In genomic region chr1:188728625-188729024, GRCm38 (mm10) we compare ENCODE assay signal across 18 mouse cellular contexts.
DNase-seq lines count a peak whose midpoint lies in the region; ATAC-seq and TF ChIP-seq lines count a peak whose summit lies in the region.
"Had no signal": no experiment of that assay in that cellular context is flagged by ENCODE, and none has a peak within 500 bp of the region (broad histone marks: within the 10 kb centered on the region; RNA-seq: fewer than 3 reads in every experiment).

No protein-coding gene starts in this region.

- H3K4me2 ChIP-seq in lung, embryonic 14.5 days = no peak overlapping the region
- H3K4me2 ChIP-seq in forebrain, postnatal 0 days (ENCODE audit: low read depth) = 0 out of 2 replicates have a peak overlapping the region, but pooled peaks have one; percentile 1
- H3K4me2 ChIP-seq: embryonic facial prominence, embryonic 13.5 days had no signal

- TF ChIP-seq CTCF in lung, embryonic 14.5 days (IDR thresholded peaks at IDR 0.05; ENCODE audit: low read depth) = peak; percentile 33
- no peak; the same call in 1 of the 2 replicates for TF ChIP-seq CTCF in brain, embryonic 14.5 days (IDR thresholded peaks at IDR 0.05; ENCODE audit: borderline replicate concordance, extremely low read depth, insufficient read depth, insufficient read length)
- peak; percentile 54 for TF ChIP-seq CTCF in forebrain, postnatal 0 days (IDR thresholded peaks at IDR 0.05; ENCODE audit: low read depth)

- WGBS in lung, embryonic 14.5 days = 70% methylated on average over 8 of the region's 8 CpGs
- 39% methylated on average over 8 of the region's 8 CpGs for WGBS in forebrain, postnatal 0 days

- no peak for TF ChIP-seq POLR2A in brain, embryonic 14.5 days (IDR thresholded peaks at IDR 0.05; ENCODE audit: borderline replicate concordance, extremely low read depth, insufficient read depth, insufficient read length, poor library complexity, severe bottlenecking)

- no peak for ATAC-seq in lung, embryonic 14.5 days (ENCODE audit: insufficient read depth)
- ATAC-seq in forebrain, postnatal 0 days = no peak
- ATAC-seq: intestine, postnatal 0 days; midbrain, embryonic 16.5 days had no signal

- no peaks in the 10 kb centered on the region for H3K4me1 ChIP-seq in lung, embryonic 14.5 days (ENCODE audit: insufficient read depth)
- no peaks in the 10 kb centered on the region for H3K4me1 ChIP-seq in forebrain, postnatal 0 days (ENCODE audit: insufficient read depth)
- H3K4me1 ChIP-seq: heart, embryonic 10.5 days had no signal

- DNase-seq in heart, adult 11 months = peak; percentile 42
- DNase-seq in heart, postnatal 4 days = no peak
- peak; percentile 75 for DNase-seq in lung, embryonic 14.5 days
- no peak for DNase-seq in lung, postnatal 10 days
- peak; percentile 83 for DNase-seq in brain, embryonic 14.5 days (ENCODE audit: low read depth)
- peak; percentile 55 for DNase-seq in forebrain, postnatal 0 days
- no peak for DNase-seq in adrenal gland, adult 8-10 months
- DNase-seq: adrenal gland, postnatal 14 days; gastrocnemius, postnatal 10 days; heart, postnatal 14 days; kidney, postnatal 10 days; layer of hippocampus, adult 9-11 months; right cerebral cortex, postnatal 4 days had no signal

- H3K27ac ChIP-seq in lung, embryonic 14.5 days (ENCODE audit: low read depth) = no peak overlapping the region
- no peak overlapping the region for H3K27ac ChIP-seq in forebrain, postnatal 0 days (ENCODE audit: low read depth, low read length)
- H3K27ac ChIP-seq: embryonic facial prominence, embryonic 13.5 days; heart, embryonic 10.5 days; liver, embryonic 14.5 days had no signal

- H3K4me3 ChIP-seq in lung, embryonic 14.5 days (ENCODE audit: low read depth, low read length) = no peak overlapping the region
- H3K4me3 ChIP-seq in forebrain, postnatal 0 days (ENCODE audit: low read depth, low read length) = no peak overlapping the region
- H3K4me3 ChIP-seq: embryonic facial prominence, embryonic 13.5 days; heart, embryonic 10.5 days had no signal

- H3K9me3 ChIP-seq in lung, embryonic 14.5 days (ENCODE audit: low read depth, low read length) = no peaks in the 10 kb centered on the region
- H3K9me3 ChIP-seq in forebrain, postnatal 0 days (ENCODE audit: low read length) = no peaks in the 10 kb centered on the region
- H3K9me3 ChIP-seq: embryonic facial prominence, embryonic 13.5 days; heart, embryonic 10.5 days had no signal

- no peaks in the 10 kb centered on the region for H3K27me3 ChIP-seq in lung, embryonic 14.5 days (ENCODE audit: insufficient read depth, low read length)
- 0 out of 2 replicates have a peak, but pooled peaks cover 3% of the 10 kb centered on the region for H3K27me3 ChIP-seq in forebrain, postnatal 0 days (ENCODE audit: insufficient read depth, low read length)

- H3K36me3 ChIP-seq in lung, embryonic 14.5 days (ENCODE audit: insufficient read depth) = no peaks in the 10 kb centered on the region
- no peaks in the 10 kb centered on the region for H3K36me3 ChIP-seq in forebrain, postnatal 0 days (ENCODE audit: insufficient read depth)
- H3K36me3 ChIP-seq: embryonic facial prominence, embryonic 13.5 days; heart, embryonic 10.5 days had no signal

- no peak overlapping the region for H3K9ac ChIP-seq in lung, embryonic 14.5 days
- H3K9ac ChIP-seq in forebrain, postnatal 0 days = no peak overlapping the region
- H3K9ac ChIP-seq: embryonic facial prominence, embryonic 13.5 days; liver, embryonic 14.5 days had no signal

Comparison
In these comparisons a context has a peak if more than half of its experiments do, and no peak if none do; other contexts are left out.
1. DNase-seq: peak in heart, adult 11 months (single experiment), lung, embryonic 14.5 days (single experiment), brain, embryonic 14.5 days (single experiment) and forebrain, postnatal 0 days (single experiment); none in heart, postnatal 4 days (single experiment), lung, postnatal 10 days (single experiment) and adrenal gland, adult 8-10 months (single experiment).